Mouse (Mus musculus) hindbrain, postnatal 0 days (tissue): ENCODE data around the gene Prr5l. TPM values are rescaled to one million over a fixed set of nuclear protein-coding genes. Genes with fewer than 3 reads are reported as not detected.

Experiments
- ATAC-seq: fragments of 200-750 bp; cut with Nextera tagmentation; 2 replicates; pipeline ENCODE4 v1.8.0; 2017; ENCODE audit warnings: mild to moderate bottlenecking, moderate TSS enrichment, moderate library complexity
- DNase-seq: peaks from one replicate; pipeline ENCODE4 v3.0.0-alpha.2; 2015; ENCODE audit warnings: low spot score
- H3K27ac ChIP-seq: fragments of 300-500 bp; sonication (generic); 2 replicates; pipeline ENCODE4 v1.5.1; 2014; ENCODE audit warnings: mild to moderate bottlenecking
- H3K27me3 ChIP-seq: fragments of 300-500 bp; sonication (generic); 2 replicates; pipeline ENCODE4 v1.6.1; 2014; ENCODE audit warnings: low read length, mixed read lengths; ENCODE audit not compliant: insufficient read depth
- H3K36me3 ChIP-seq: fragments of 300-500 bp; sonication (generic); 2 replicates; pipeline ENCODE4 v1.6.1; 2014; ENCODE audit warnings: low read length, mixed read lengths; ENCODE audit not compliant: insufficient read depth
- H3K4me1 ChIP-seq: fragments of 300-500 bp; sonication (generic); 2 replicates; pipeline ENCODE4 v1.6.1; 2014; ENCODE audit warnings: antibody characterized with exemption, low read length, mixed read lengths; ENCODE audit not compliant: insufficient read depth
- H3K4me2 ChIP-seq: fragments of 300-500 bp; sonication (generic); 2 replicates; pipeline ENCODE4 v1.6.1; 2014; ENCODE audit warnings: low read depth, mild to moderate bottlenecking, low read length, moderate library complexity, mixed read lengths
- H3K4me3 ChIP-seq: fragments of 300-500 bp; sonication (generic); 2 replicates; pipeline ENCODE4 v1.5.1; 2014; ENCODE audit warnings: low read length
- H3K9ac ChIP-seq: fragments of 300-500 bp; sonication (generic); replicated peaks from 2 replicates; pipeline ENCODE4 v1.6.1; 2014; ENCODE audit warnings: mild to moderate bottlenecking, low read length, moderate library complexity, mixed read lengths
- H3K9me3 ChIP-seq: fragments of 300-500 bp; sonication (generic); 2 replicates; pipeline ENCODE4 v1.6.1; 2016; ENCODE audit warnings: low read length, mixed read lengths
- CTCF ChIP-seq: IDR thresholded peaks from 2 replicates; pipeline ENCODE4 v1.5.1; 2016; ENCODE audit warnings: antibody characterized with exemption, control low read depth, low read depth
- WGBS: fragments of 180-500 bp; shearing (Covaris S2); extraction: QIAGEN DNeasy Blood & Tissue Kit; methylation state at CpG from one replicate; pipeline ENCODE4 v1.1.7; 2014; 5-methylcytosine and 5-hydroxymethylcytosine counted together
- polyA plus RNA-seq: library from polyadenylated mRNA; unstranded; fragments of >200 nt; fragmentation: Nextera tagmentation; extraction: Ambion mirVana; gene quantifications from 2 replicates; pipeline ENCODE4 v1.2.1, GENCODE M21; 2015
- total RNA-seq: library from RNA; depleted of rRNA; stranded (reverse); fragments of >200 nt; gene quantifications from 2 replicates; pipeline ENCODE4 v1.2.3, GENCODE M21; 2014

The Prr5l gene
- total and polyA plus RNA-seq, 2 experiments from 2014 or later, result 3.6 to 8.0 TPM

- Histone ChIP-seq H3K4me2 (no peak overlapping the region), H3K27ac (no peak overlapping the region), H3K4me1 (no peaks in the 10 kb centered on the region), H3K9ac (no peak overlapping the region), H3K9me3 (no peaks in the 10 kb centered on the region), H3K4me3 (no peak overlapping the region), H3K27me3 (no peaks in the 10 kb centered on the region), H3K36me3 (no peaks in the 10 kb centered on the region)
- no peak for TF ChIP-seq CTCF
- 86% methylated on average over 9 of the region's 9 CpGs for WGBS
- DNase-seq (no peak), ATAC-seq (no peak)
Observed at GRCm38 (mm10) chr2:101825226-101826120, 57.4 kb downstream of the Prr5l start.

- no peak for TF ChIP-seq CTCF
- Histone ChIP-seq H3K4me2 (no peak overlapping the region), H3K4me3 (no peak overlapping the region), H3K36me3 (no peaks in the 10 kb centered on the region), H3K9me3 (no peaks in the 10 kb centered on the region), H3K4me1 (no peaks in the 10 kb centered on the region), H3K27ac (no peak overlapping the region), H3K27me3 (no peaks in the 10 kb centered on the region), H3K9ac (no peak overlapping the region)
- ATAC-seq (no peak), DNase-seq (no peak)
- 58% methylated on average over 3 of the region's 4 CpGs for WGBS
Observed at GRCm38 (mm10) chr2:101823821-101824220, 59.0 kb downstream of the Prr5l start.

- ATAC-seq (no peak), DNase-seq (no peak)
- Histone ChIP-seq H3K4me3 (no peak overlapping the region), H3K36me3 (no peaks in the 10 kb centered on the region), H3K4me1 (no peaks in the 10 kb centered on the region), H3K4me2 (no peak overlapping the region), H3K9me3 (no peaks in the 10 kb centered on the region), H3K27me3 (no peaks in the 10 kb centered on the region), H3K27ac (no peak overlapping the region), H3K9ac (no peak overlapping the region)
- no peak for TF ChIP-seq CTCF
- 68% methylated on average over 13 of the region's 13 CpGs for WGBS
Observed at GRCm38 (mm10) chr2:101822785-101823184, 60.0 kb downstream of the Prr5l start.

- no peaks in the 10 kb centered on the region for H3K9me3 ChIP-seq
- H3K27ac ChIP-seq, result no peak overlapping the region
- H3K4me1 ChIP-seq, result no peaks in the 10 kb centered on the region
- ATAC-seq, result no peak
- H3K9ac ChIP-seq, result no peak overlapping the region
- no peak for TF ChIP-seq CTCF
- H3K4me3 ChIP-seq, result no peak overlapping the region
- H3K4me2 ChIP-seq, result no peak overlapping the region
- WGBS, result 67% methylated on average over 1 of the region's 1 CpGs
- DNase-seq, result no peak
- no peaks in the 10 kb centered on the region for H3K36me3 ChIP-seq
- H3K27me3 ChIP-seq, result no peaks in the 10 kb centered on the region
Observed at GRCm38 (mm10) chr2:101820816-101821215, 62.0 kb downstream of the Prr5l start.

- Histone ChIP-seq H3K4me2 (no peak overlapping the region), H3K36me3 (no peaks in the 10 kb centered on the region), H3K27ac (no peak overlapping the region), H3K27me3 (no peaks in the 10 kb centered on the region), H3K9ac (no peak overlapping the region), H3K4me1 (no peaks in the 10 kb centered on the region), H3K4me3 (no peak overlapping the region), H3K9me3 (no peaks in the 10 kb centered on the region)
- TF ChIP-seq CTCF, result no peak
- 67% methylated on average over 7 of the region's 7 CpGs for WGBS
- ATAC-seq (no peak), DNase-seq (no peak)
Observed at GRCm38 (mm10) chr2:101818986-101819764, 63.7 kb downstream of the Prr5l start.

GRCm38 (mm10) chr2:101816646-101817308 lies 66.0 kb downstream of the Prr5l start:
- DNase-seq, result no peak
- Histone ChIP-seq H3K27ac (no peak overlapping the region), H3K9me3 (no peaks in the 10 kb centered on the region), H3K4me3 (no peak overlapping the region), H3K36me3 (no peaks in the 10 kb centered on the region), H3K27me3 (no peaks in the 10 kb centered on the region), H3K4me2 (no peak overlapping the region), H3K9ac (no peak overlapping the region), H3K4me1 (no peaks in the 10 kb centered on the region)
- WGBS, result 82% methylated on average over 3 of the region's 3 CpGs
- no peak for TF ChIP-seq CTCF
- no peak for ATAC-seq
